Mouse (Mus musculus): Measurements from ENCODE around the gene Mroh9.

DNA sequence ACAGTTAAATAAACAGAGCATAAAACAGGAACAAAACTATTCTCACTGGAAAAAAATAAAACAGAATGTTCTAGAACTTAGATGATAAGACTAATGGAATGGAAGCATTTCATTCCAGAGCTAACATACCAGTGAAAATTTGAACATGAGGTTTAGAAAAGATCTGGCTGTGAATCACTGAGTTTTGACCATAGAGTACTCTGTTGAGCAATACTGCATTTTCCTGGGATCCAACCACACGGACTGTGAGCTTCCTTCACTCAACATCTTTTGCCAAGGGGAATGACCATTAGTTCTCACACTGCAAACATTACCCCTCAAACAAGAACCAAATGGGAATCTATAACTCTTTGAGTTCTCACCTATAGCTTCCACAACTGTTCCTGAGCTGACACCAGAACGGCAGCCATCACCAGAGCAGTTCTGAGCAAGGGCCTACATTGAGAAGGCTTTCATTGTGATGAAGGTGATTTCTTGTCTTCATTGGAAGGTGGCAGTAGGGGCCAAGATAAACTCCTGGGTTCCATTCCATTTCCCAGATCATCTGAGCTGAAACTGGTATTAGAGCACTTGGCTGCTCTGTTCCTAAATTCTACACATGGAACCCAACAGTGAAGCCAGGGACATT is 99.2 kb downstream of the Mroh9 start:
- no peak for TF ChIP-seq NRF1 (IDR thresholded peaks at IDR 0.05; ENCODE audit: low read depth, low read length)
- TF ChIP-seq POLR2AphosphoS2 (IDR thresholded peaks at IDR 0.05; ENCODE audit: low read depth, low read length), result no peak
- TF ChIP-seq CTCF (conservative IDR thresholded peaks at IDR 0.05 in 1 of 2, IDR thresholded peaks at IDR 0.05 in 1 of 2; ENCODE audit: low read depth in 2 of 2, low read length in 2 of 2), result no peak
- TF ChIP-seq TBP (conservative IDR thresholded peaks at IDR 0.05; ENCODE audit: low read depth, low read length), result no peak
- no peak for TF ChIP-seq TCF12 (IDR thresholded peaks at IDR 0.05; ENCODE audit: low read depth, low read length)
- TF ChIP-seq ZC3H11A (IDR thresholded peaks at IDR 0.05; ENCODE audit: low read depth, low read length), result no peak
- TF ChIP-seq MAX (IDR thresholded peaks at IDR 0.05; ENCODE audit: low read length), result no peak
- no peak for TF ChIP-seq CHD2 (IDR thresholded peaks at IDR 0.05; ENCODE audit: low read length)
- TF ChIP-seq POLR2A (IDR thresholded peaks at IDR 0.05; ENCODE audit: low read depth, low read length), result no peak
- TF ChIP-seq ETS1 (conservative IDR thresholded peaks at IDR 0.05; ENCODE audit: low read depth, low read length), result no peak
- TF ChIP-seq MEF2A (IDR thresholded peaks at IDR 0.05; ENCODE audit: borderline replicate concordance, low read depth, low read length), result no peak
- no peak for TF ChIP-seq GABPA (IDR thresholded peaks at IDR 0.05; ENCODE audit: insufficient replicate concordance, low read depth, low read length)
- TF ChIP-seq HCFC1 (IDR thresholded peaks at IDR 0.05; ENCODE audit: low read depth, low read length), result no peak
